Comparison of ENCODE assay signal across 10 mouse cellular contexts in genomic region chr9:72393869-72394341, GRCm38 (mm10). TPM values are rescaled to one million over a fixed set of nuclear protein-coding genes. Genes with fewer than 3 reads are reported as not detected.
DNase-seq lines count a peak whose midpoint lies in the region; ATAC-seq lines count a peak whose summit lies in the region.
"Had no signal": no experiment of that assay in that cellular context is flagged by ENCODE, and none has a peak within 500 bp of the region (broad histone marks: within the 10 kb centered on the region; RNA-seq: fewer than 3 reads in every experiment).

No protein-coding gene starts in this region.

- H3K27me3 ChIP-seq in heart, embryonic 13.5 days (replicated peaks), result no peaks in the 10 kb centered on the region
- H3K27me3 ChIP-seq in neural tube, embryonic 15.5 days (replicated peaks), result no peaks in the 10 kb centered on the region
- H3K27me3 ChIP-seq: embryonic facial prominence, embryonic 15.5 days had no signal

- WGBS in heart, embryonic 13.5 days, result 50% methylated on average over 8 of the region's 8 CpGs
- 42% methylated on average over 8 of the region's 8 CpGs for WGBS in neural tube, embryonic 15.5 days

- H3K4me1 ChIP-seq in heart, embryonic 13.5 days, result peaks cover 15% of the 10 kb centered on the region
- peaks cover 26% of the 10 kb centered on the region for H3K4me1 ChIP-seq in neural tube, embryonic 15.5 days

- H3K36me3 ChIP-seq in heart, embryonic 13.5 days, result no peaks in the 10 kb centered on the region
- H3K36me3 ChIP-seq in neural tube, embryonic 15.5 days, result no peaks in the 10 kb centered on the region
- H3K36me3 ChIP-seq: embryonic facial prominence, embryonic 15.5 days had no signal

- no peaks in the 10 kb centered on the region for H3K9me3 ChIP-seq in heart, embryonic 13.5 days
- H3K9me3 ChIP-seq in neural tube, embryonic 15.5 days (replicated peaks), result no peaks in the 10 kb centered on the region
- H3K9me3 ChIP-seq: embryonic facial prominence, embryonic 15.5 days had no signal

- no peak overlapping the region for H3K9ac ChIP-seq in heart, embryonic 13.5 days
- H3K9ac ChIP-seq in neural tube, embryonic 15.5 days (replicated peaks), result no peak overlapping the region
- H3K9ac ChIP-seq: embryonic facial prominence, embryonic 15.5 days had no signal

- intact Hi-C loops in heart, postnatal 25 days (cut with DNase I), result no loop called here

- H3K4me2 ChIP-seq in heart, embryonic 13.5 days, result peak overlapping the region; percentile 35; the same call in 1 of the 2 replicates
- H3K4me2 ChIP-seq in neural tube, embryonic 15.5 days, result peak overlapping the region; percentile 31
- H3K4me2 ChIP-seq: embryonic facial prominence, embryonic 15.5 days had no signal

- no peak overlapping the region for H3K4me3 ChIP-seq in heart, embryonic 13.5 days
- H3K4me3 ChIP-seq in neural tube, embryonic 15.5 days (replicated peaks), result no peak overlapping the region
- H3K4me3 ChIP-seq: embryonic facial prominence, embryonic 15.5 days had no signal

- no peak overlapping the region for H3K27ac ChIP-seq in heart, embryonic 13.5 days (replicated peaks)
- H3K27ac ChIP-seq in neural tube, embryonic 15.5 days (replicated peaks), result peak overlapping the region; percentile 56
- H3K27ac ChIP-seq: embryonic facial prominence, embryonic 15.5 days had no signal

- no peak for ATAC-seq in heart, embryonic 13.5 days (ENCODE audit: extremely low read depth, insufficient number of reproducible peaks, low FRiP score, low TSS enrichment)
- peak; percentile 19; the same call in 1 of the 2 replicates for ATAC-seq in neural tube, embryonic 15.5 days (ENCODE audit: low FRiP score)
- ATAC-seq in erythroid progenitor cell, adult 5-6 weeks (replicated peaks; ENCODE audit: low FRiP score, poor library complexity, severe bottlenecking), result no peak

- DNase-seq in heart, postnatal 25 days (ENCODE audit: low spot score), result no peak
- peak; percentile 53 for DNase-seq in brain, adult 2 months (ENCODE audit: low read depth, low spot score)
- DNase-seq in cerebellum, postnatal 10 days, result peak; percentile 64 to 70
- DNase-seq in kidney, adult 9 months, result no peak
- DNase-seq: gastrocnemius, postnatal 14 days; spleen, adult 18-20 months had no signal

RNA-seq across cellular contexts. Expression of gene Mns1, which starts 43.9 kb away (rescaled TPM):
- polyA plus RNA-seq in heart, embryonic 13.5 days (2015; fragmentation: Nextera tagmentation; extraction: Ambion mirVana), result 16.4 and 16.8 TPM in 2 replicates
- under 1 TPM; 0.11 to 0.13 TPM for total RNA-seq in heart, postnatal 25 days (2021)
- polyA plus RNA-seq in neural tube, embryonic 15.5 days (2015; fragmentation: Nextera tagmentation; extraction: Ambion mirVana), result 6.4 and 13.2 TPM in 2 replicates
- total RNA-seq in erythroid progenitor cell, adult 5-6 weeks (2015; ENCODE audit: low replicate concordance), result 177 and 188 TPM in 2 replicates
- total RNA-seq in erythroid progenitor cell, adult 5-6 weeks (2017; ENCODE audit: low replicate concordance), result 146 and 157 TPM in 2 replicates

Comparison
In these comparisons a context has a peak if more than half of its experiments do, and no peak if none do; other contexts are left out.
1. DNase-seq: peak in brain, adult 2 months (single experiment) and cerebellum, postnatal 10 days (2 of 2); none in heart, postnatal 25 days (single experiment) and kidney, adult 9 months (single experiment).
2. RNA of gene Mns1, which starts 43.9 kb away (total RNA-seq): 146 to 188 TPM in erythroid progenitor cell, adult 5-6 weeks; 0.11 to 0.13 TPM in heart, postnatal 25 days; every median in the first group is over 100 times any median in the second.